Mouse (Mus musculus) G1E (cell line): Measurements from ENCODE around the gene Cep135.

Source experiments
- CTCF ChIP-seq: IDR thresholded peaks from 2 replicates; pipeline ENCODE4 v1.5.1; 2012; ENCODE audit warnings: low read depth, low read length, inconsistent platforms, mixed read lengths
- GATA1 ChIP-seq: IDR thresholded peaks from 2 replicates; pipeline ENCODE4 v1.6.1; 2012; ENCODE audit warnings: borderline replicate concordance, low read length, inconsistent platforms, mixed read lengths

DNA sequence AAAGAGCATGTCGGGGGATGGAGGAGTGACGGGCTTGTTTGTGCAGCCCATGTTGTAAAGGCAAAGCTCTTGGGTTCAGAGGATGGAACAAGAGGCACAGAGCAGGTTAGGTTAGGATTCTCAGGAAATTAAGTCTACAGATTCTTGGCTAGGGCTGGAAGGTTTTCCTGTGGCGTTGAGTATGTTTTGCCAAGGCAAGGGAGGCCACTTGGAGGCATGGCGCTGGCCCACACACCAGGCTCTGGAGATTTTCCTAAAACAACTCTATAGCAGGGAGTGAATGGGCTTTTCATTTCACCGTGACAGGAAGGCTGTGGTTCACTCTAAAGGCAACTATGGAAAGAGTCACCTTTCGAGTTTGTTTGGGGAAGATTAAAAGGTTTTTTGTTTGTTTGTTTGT, 100.1 kb downstream of the Cep135 start:
- no peak for TF ChIP-seq CTCF
- TF ChIP-seq GATA1: no peak
